Mouse (Mus musculus): ENCODE measurements at regions not wholly inside any gene's neighbourhood (a gene's known extent, or its start where the extent isn't known, plus 50 kb on each side); places are given as distances from the start of the nearest gene placed in this dataset.

- no peak for TF ChIP-seq CTCF (conservative IDR thresholded peaks at IDR 0.05; ENCODE audit: low read length)
- no peak for TF ChIP-seq NANOG (IDR thresholded peaks at IDR 0.05; ENCODE audit: borderline replicate concordance, low read length)
- no peak for TF ChIP-seq POU5F1 (IDR thresholded peaks at IDR 0.05; ENCODE audit: borderline replicate concordance, low read length)
Observed at GRCm38 (mm10) chr14:100642076-100642475, 357.6 kb upstream of the Klf12 start.
